Mouse (Mus musculus) cortical plate, adult 2 months (tissue): Measurements from ENCODE around the gene Otud3.

Experiments
- CTCF ChIP-seq: fragments of 200-500 bp; IDR thresholded peaks from 2 replicates; pipeline ENCODE4 v1.5.1; 2011; ENCODE audit warnings: mild to moderate bottlenecking, control low read depth, low read length; ENCODE audit not compliant: insufficient read depth; ENCODE audit errors: extremely low read depth
- POLR2A ChIP-seq: fragments of 200-500 bp; IDR thresholded peaks from 2 replicates; pipeline ENCODE4 v1.6.1; 2011; ENCODE audit warnings: mild to moderate bottlenecking, low read length, control low read depth; ENCODE audit not compliant: insufficient read depth; ENCODE audit errors: extremely low read depth

GRCm38 (mm10) chr4:138865092-138865491 is 48.7 kb downstream of the Otud3 start:
- TF ChIP-seq CTCF (no peak), POLR2A (no peak)
